Mouse (Mus musculus) liver, embryonic 12.5 days (tissue): Measurements from ENCODE around the gene Gxylt2. TPM values are rescaled to one million over a fixed set of nuclear protein-coding genes. Genes with fewer than 3 reads are reported as not detected.

Experiments
- ATAC-seq: fragments of 200-750 bp; cut with Nextera tagmentation; 2 replicates; pipeline ENCODE4 v1.8.0; 2017; ENCODE audit warnings: moderate number of reproducible peaks, mild to moderate bottlenecking, moderate library complexity
- H3K27ac ChIP-seq: fragments of 300-500 bp; sonication (generic); 2 replicates; pipeline ENCODE4 v1.5.1; 2016; ENCODE audit warnings: mild to moderate bottlenecking
- H3K27me3 ChIP-seq: fragments of 300-500 bp; sonication (generic); replicated peaks from 2 replicates; pipeline ENCODE4 v1.6.1; 2016; ENCODE audit warnings: mild to moderate bottlenecking, moderate library complexity
- H3K36me3 ChIP-seq: fragments of 300-500 bp; sonication (generic); 2 replicates; pipeline ENCODE4 v1.6.1; 2016; ENCODE audit warnings: mild to moderate bottlenecking, moderate library complexity
- H3K4me1 ChIP-seq: fragments of 300-500 bp; sonication (generic); 2 replicates; pipeline ENCODE4 v1.6.1; 2016
- H3K4me2 ChIP-seq: fragments of 300-500 bp; sonication (generic); 2 replicates; pipeline ENCODE4 v1.6.1; 2016; ENCODE audit warnings: mild to moderate bottlenecking, moderate library complexity
- H3K4me3 ChIP-seq: fragments of 300-500 bp; sonication (generic); 2 replicates; pipeline ENCODE4 v1.5.1; 2016; ENCODE audit warnings: mild to moderate bottlenecking, moderate library complexity
- H3K9ac ChIP-seq: fragments of 300-500 bp; sonication (generic); 2 replicates; pipeline ENCODE4 v1.6.1; 2016; ENCODE audit warnings: mild to moderate bottlenecking, moderate library complexity
- H3K9me3 ChIP-seq: fragments of 300-500 bp; sonication (generic); replicated peaks from 2 replicates; pipeline ENCODE4 v1.6.1; 2016; ENCODE audit warnings: mild to moderate bottlenecking, moderate library complexity
- WGBS: fragments of 180-500 bp; shearing (Covaris S2); methylation state at CpG from one replicate; pipeline ENCODE4 v1.1.7; 2016; ENCODE audit not compliant: insufficient replicate concordance; 5-methylcytosine and 5-hydroxymethylcytosine counted together
- polyA plus RNA-seq: library from polyadenylated mRNA; unstranded; fragments of >200 nt; fragmentation: Nextera tagmentation; extraction: Ambion mirVana; gene quantifications from 2 replicates; pipeline ENCODE4 v1.2.1, GENCODE M21; 2016

Gxylt2 gene
- polyA plus RNA-seq, 1 experiment from 2014 or later: 0.37 TPM

GRCm38 (mm10) chr6:100780421-100780820 is 75.9 kb downstream of the Gxylt2 start:
- H3K36me3 ChIP-seq: no peaks in the 10 kb centered on the region
- H3K9ac ChIP-seq: no peak overlapping the region
- no peak for ATAC-seq
- H3K9me3 ChIP-seq: no peaks in the 10 kb centered on the region
- no peak overlapping the region for H3K4me2 ChIP-seq
- H3K27me3 ChIP-seq: no peaks in the 10 kb centered on the region
- 31% methylated on average over 4 of the region's 4 CpGs for WGBS
- H3K4me1 ChIP-seq: 0 out of 2 replicates have a peak, but pooled peaks cover 2% of the 10 kb centered on the region
- H3K27ac ChIP-seq: no peak overlapping the region
- no peak overlapping the region for H3K4me3 ChIP-seq

GRCm38 (mm10) chr6:100781644-100782043 is 77.1 kb downstream of the Gxylt2 start:
- Histone ChIP-seq H3K4me2 (no peak overlapping the region), H3K9me3 (no peaks in the 10 kb centered on the region), H3K27ac (no peak overlapping the region), H3K4me1 (0 out of 2 replicates have a peak, but pooled peaks cover 2% of the 10 kb centered on the region), H3K36me3 (no peaks in the 10 kb centered on the region), H3K9ac (no peak overlapping the region), H3K4me3 (no peak overlapping the region), H3K27me3 (no peaks in the 10 kb centered on the region)
- 72% methylated on average over 6 of the region's 6 CpGs for WGBS
- ATAC-seq: no peak

- no peak overlapping the region for H3K27ac ChIP-seq
- H3K9me3 ChIP-seq: no peaks in the 10 kb centered on the region
- no peak for ATAC-seq
- H3K9ac ChIP-seq: no peak overlapping the region
- H3K36me3 ChIP-seq: no peaks in the 10 kb centered on the region
- no peaks in the 10 kb centered on the region for H3K27me3 ChIP-seq
- no peaks in the 10 kb centered on the region for H3K4me1 ChIP-seq
- WGBS: 82% methylated on average over 1 of the region's 1 CpGs
- H3K4me3 ChIP-seq: no peak overlapping the region
- H3K4me2 ChIP-seq: no peak overlapping the region
Observed at GRCm38 (mm10) chr6:100787726-100788125, 83.2 kb downstream of the Gxylt2 start.

- Histone ChIP-seq H3K9ac (no peak overlapping the region), H3K9me3 (no peaks in the 10 kb centered on the region), H3K36me3 (no peaks in the 10 kb centered on the region), H3K4me3 (no peak overlapping the region), H3K27me3 (no peaks in the 10 kb centered on the region), H3K4me1 (no peaks in the 10 kb centered on the region), H3K27ac (no peak overlapping the region), H3K4me2 (no peak overlapping the region)
- 87% methylated on average over 1 of the region's 1 CpGs for WGBS
- no peak for ATAC-seq
Observed at GRCm38 (mm10) chr6:100789161-100789560, 84.6 kb downstream of the Gxylt2 start.

GRCm38 (mm10) chr6:100792055-100792659 is 87.6 kb downstream of the Gxylt2 start:
- 53% methylated on average over 3 of the region's 3 CpGs for WGBS
- no peaks in the 10 kb centered on the region for H3K9me3 ChIP-seq
- H3K9ac ChIP-seq: no peak overlapping the region
- no peak overlapping the region for H3K4me3 ChIP-seq
- H3K27me3 ChIP-seq: no peaks in the 10 kb centered on the region
- no peaks in the 10 kb centered on the region for H3K36me3 ChIP-seq
- H3K4me1 ChIP-seq: no peaks in the 10 kb centered on the region
- no peak overlapping the region for H3K4me2 ChIP-seq
- H3K27ac ChIP-seq: no peak overlapping the region
- ATAC-seq: no peak

- Histone ChIP-seq H3K27me3 (no peaks in the 10 kb centered on the region), H3K9me3 (no peaks in the 10 kb centered on the region), H3K9ac (no peak overlapping the region), H3K4me2 (no peak overlapping the region), H3K27ac (no peak overlapping the region), H3K4me3 (no peak overlapping the region), H3K36me3 (no peaks in the 10 kb centered on the region), H3K4me1 (no peaks in the 10 kb centered on the region)
- ATAC-seq: no peak
- WGBS: 70% methylated on average over 14 of the region's 14 CpGs
Observed at GRCm38 (mm10) chr6:100792973-100793769, 88.6 kb downstream of the Gxylt2 start.

GRCm38 (mm10) chr6:100795797-100796196 is 91.3 kb downstream of the Gxylt2 start:
- Histone ChIP-seq H3K36me3 (no peaks in the 10 kb centered on the region), H3K4me1 (no peaks in the 10 kb centered on the region), H3K4me3 (no peak overlapping the region), H3K27me3 (no peaks in the 10 kb centered on the region), H3K27ac (no peak overlapping the region), H3K9me3 (no peaks in the 10 kb centered on the region), H3K4me2 (no peak overlapping the region), H3K9ac (no peak overlapping the region)
- 42% methylated on average over 6 of the region's 6 CpGs for WGBS
- no peak for ATAC-seq

GRCm38 (mm10) chr6:100799290-100799689 is 94.8 kb downstream of the Gxylt2 start:
- 79% methylated on average over 6 of the region's 6 CpGs for WGBS
- H3K36me3 ChIP-seq: no peaks in the 10 kb centered on the region
- no peaks in the 10 kb centered on the region for H3K4me1 ChIP-seq
- H3K27ac ChIP-seq: no peak overlapping the region
- H3K9ac ChIP-seq: no peak overlapping the region
- ATAC-seq: no peak
- H3K4me3 ChIP-seq: no peak overlapping the region
- no peak overlapping the region for H3K4me2 ChIP-seq
- no peaks in the 10 kb centered on the region for H3K9me3 ChIP-seq
- no peaks in the 10 kb centered on the region for H3K27me3 ChIP-seq

GRCm38 (mm10) chr6:100799766-100800165 is 95.2 kb downstream of the Gxylt2 start:
- no peaks in the 10 kb centered on the region for H3K4me1 ChIP-seq
- no peak overlapping the region for H3K27ac ChIP-seq
- no peaks in the 10 kb centered on the region for H3K36me3 ChIP-seq
- H3K27me3 ChIP-seq: no peaks in the 10 kb centered on the region
- H3K4me3 ChIP-seq: no peak overlapping the region
- H3K9me3 ChIP-seq: no peaks in the 10 kb centered on the region
- ATAC-seq: no peak
- no peak overlapping the region for H3K4me2 ChIP-seq
- no peak overlapping the region for H3K9ac ChIP-seq
- 79% methylated on average over 4 of the region's 4 CpGs for WGBS

- WGBS: 45% methylated on average over 10 of the region's 10 CpGs
- no peaks in the 10 kb centered on the region for H3K36me3 ChIP-seq
- no peak overlapping the region for H3K9ac ChIP-seq
- no peaks in the 10 kb centered on the region for H3K27me3 ChIP-seq
- H3K4me3 ChIP-seq: no peak overlapping the region
- no peak overlapping the region for H3K27ac ChIP-seq
- no peak for ATAC-seq
- no peaks in the 10 kb centered on the region for H3K9me3 ChIP-seq
- H3K4me2 ChIP-seq: no peak overlapping the region
- no peaks in the 10 kb centered on the region for H3K4me1 ChIP-seq
Observed at GRCm38 (mm10) chr6:100800497-100800955, 96.0 kb downstream of the Gxylt2 start.

- H3K4me3 ChIP-seq: no peak overlapping the region
- H3K9ac ChIP-seq: no peak overlapping the region
- H3K27me3 ChIP-seq: no peaks in the 10 kb centered on the region
- H3K36me3 ChIP-seq: no peaks in the 10 kb centered on the region
- no peak overlapping the region for H3K4me2 ChIP-seq
- no peaks in the 10 kb centered on the region for H3K9me3 ChIP-seq
- ATAC-seq: no peak
- WGBS: 59% methylated on average over 13 of the region's 13 CpGs
- H3K27ac ChIP-seq: no peak overlapping the region
- H3K4me1 ChIP-seq: no peaks in the 10 kb centered on the region
Observed at GRCm38 (mm10) chr6:100802381-100803083, 98.0 kb downstream of the Gxylt2 start.

GRCm38 (mm10) chr6:100803250-100803649 is 98.7 kb downstream of the Gxylt2 start:
- no peak overlapping the region for H3K27ac ChIP-seq
- H3K36me3 ChIP-seq: no peaks in the 10 kb centered on the region
- H3K4me3 ChIP-seq: no peak overlapping the region
- H3K27me3 ChIP-seq: no peaks in the 10 kb centered on the region
- no peaks in the 10 kb centered on the region for H3K4me1 ChIP-seq
- 72% methylated on average over 3 of the region's 3 CpGs for WGBS
- no peak for ATAC-seq
- H3K4me2 ChIP-seq: no peak overlapping the region
- H3K9ac ChIP-seq: no peak overlapping the region
- no peaks in the 10 kb centered on the region for H3K9me3 ChIP-seq
